Mouse (Mus musculus) lung, adult 2 months (tissue): ENCODE results near the gene Muc1. TPM values are rescaled to one million over a fixed set of nuclear protein-coding genes. Genes with fewer than 3 reads are reported as not detected.
A peak's percentile ranks its signal among the peaks of the same experiment; 100 is the strongest.

Experiments
- DNase-seq: peaks from one replicate; pipeline ENCODE4 v3.0.0; 2022
- H3K4me1 ChIP-seq: fragments of 200-500 bp; 2 replicates; pipeline ENCODE4 v1.6.1; 2011; ENCODE audit warnings: low read length; ENCODE audit not compliant: control insufficient read depth, insufficient read depth
- H3K4me3 ChIP-seq: fragments of 200-500 bp; replicated peaks from 2 replicates; pipeline ENCODE3; 2011; ENCODE audit warnings: low read depth, mild to moderate bottlenecking, control low read depth, low read length; ENCODE audit errors: extremely low read depth
- CTCF ChIP-seq: fragments of 200-500 bp; IDR thresholded peaks from 2 replicates; pipeline ENCODE4 v1.5.1; 2011; ENCODE audit warnings: mild to moderate bottlenecking, low read length, control low read depth; ENCODE audit not compliant: insufficient read depth
- POLR2A ChIP-seq: fragments of 200-500 bp; IDR thresholded peaks from 2 replicates; pipeline ENCODE4 v1.6.1; 2011; ENCODE audit warnings: low read depth, mild to moderate bottlenecking, control low read depth, low read length, borderline replicate concordance; ENCODE audit errors: extremely low read depth
- whole genome bisulfite sequencing: fragments of 180-500 bp; shearing (Covaris S2); methylation state at CpG from one replicate; pipeline ENCODE4 v1.1.7; 2018; 5-methylcytosine and 5-hydroxymethylcytosine counted together
- polyA plus RNA-seq: library from polyadenylated mRNA; depleted of rRNA; stranded (reverse); fragments of >200 nt; gene quantifications from 2 replicates; pipeline ENCODE4 v1.2.3, GENCODE M21; 2012

Muc1 gene
- polyA plus RNA-seq, 1 experiment: 354 TPM

GRCm38 (mm10) chr3:89221167-89221566 lies 7.7 kb upstream of the Muc1 start:
- no peak overlapping the region for H3K4me3 ChIP-seq
- 78% methylated on average over 5 of the region's 5 CpGs for WGBS
- no peak for TF ChIP-seq CTCF
- TF ChIP-seq POLR2A: no peak
- DNase-seq: no peak
- peaks cover 2% of the 10 kb centered on the region for H3K4me1 ChIP-seq

- 61% methylated on average over 11 of the region's 11 CpGs for WGBS
- Histone ChIP-seq H3K4me1 (peaks cover 4% of the 10 kb centered on the region; the same call in 1 of the 2 replicates), H3K4me3 (no peak overlapping the region)
- no peak for DNase-seq
- TF ChIP-seq POLR2A: no peak
These were observed 4.1 kb upstream of the Muc1 start for GRCm38 (mm10) chr3:89224796-89225195.

GRCm38 (mm10) chr3:89225321-89225815 lies 3.5 kb upstream of the Muc1 start:
- H3K4me1 ChIP-seq: peaks cover 4% of the 10 kb centered on the region; the same call in 1 of the 2 replicates
- no peak for DNase-seq
- TF ChIP-seq POLR2A (no peak), CTCF (no peak)
- H3K4me3 ChIP-seq: no peak overlapping the region
- WGBS: 65% methylated on average over 12 of the region's 12 CpGs

GRCm38 (mm10) chr3:89225918-89226317 lies 2.9 kb upstream of the Muc1 start:
- WGBS: 54% methylated on average over 4 of the region's 4 CpGs
- Histone ChIP-seq H3K4me3 (no peak overlapping the region), H3K4me1 (peaks cover 4% of the 10 kb centered on the region; the same call in 1 of the 2 replicates)

GRCm38 (mm10) chr3:89226361-89226760 lies 2.5 kb upstream of the Muc1 start:
- TF ChIP-seq CTCF (no peak), POLR2A (no peak)
- WGBS: 59% methylated on average over 11 of the region's 11 CpGs
- no peak overlapping the region for H3K4me3 ChIP-seq
- peaks cover 4% of the 10 kb centered on the region; the same call in 1 of the 2 replicates for H3K4me1 ChIP-seq
- no peak for DNase-seq

More at GRCm38 (mm10) chr3:89225918-89226317, 2.9 kb upstream of the Muc1 start:
- no peak for TF ChIP-seq CTCF
- TF ChIP-seq POLR2A: no peak
- no peak for DNase-seq

GRCm38 (mm10) chr3:89226900-89227299 lies 2.0 kb upstream of the Muc1 start, which contains the start of gene Mtx1:
Gene Mtx1, minus strand, starts transcription at chr3:89227088.
- WGBS: 7% methylated on average over 19 of the region's 21 CpGs
- TF ChIP-seq CTCF (no peak), POLR2A (no peak)
- DNase-seq: peak; percentile 20
- peaks cover 4% of the 10 kb centered on the region; the same call in 1 of the 2 replicates for H3K4me1 ChIP-seq
- peak within 1 kb of the TSS; percentile 55 for H3K4me3 ChIP-seq

GRCm38 (mm10) chr3:89227307-89228179 lies 1.3 kb upstream of the Muc1 start:
- WGBS: 6% methylated on average over 41 of the region's 41 CpGs
- peak; percentile 91 for DNase-seq
- H3K4me1 ChIP-seq: peaks cover 4% of the 10 kb centered on the region; the same call in 1 of the 2 replicates
- peak overlapping the region; percentile 55 for H3K4me3 ChIP-seq
- TF ChIP-seq CTCF: no peak
- TF ChIP-seq POLR2A: peak; percentile 69; the same call in 1 of the 2 replicates

- WGBS: under 1% methylated on average over 20 of the region's 20 CpGs
- peak; percentile 92 for DNase-seq
- TF ChIP-seq CTCF (peak; percentile 76), POLR2A (peak; percentile 52; the same call in 1 of the 2 replicates)
- peak overlapping the region; percentile 59 for H3K4me3 ChIP-seq
- H3K4me1 ChIP-seq: peaks cover 4% of the 10 kb centered on the region; the same call in 1 of the 2 replicates
These were observed 692 bp upstream of the Muc1 start for GRCm38 (mm10) chr3:89228180-89228549.

GRCm38 (mm10) chr3:89229276-89229675 lies 419 bp downstream of the Muc1 start:
- no peak for DNase-seq
- Histone ChIP-seq H3K4me1 (peaks cover 13% of the 10 kb centered on the region; the same call in 1 of the 2 replicates), H3K4me3 (peak overlapping the region; percentile 59)
- WGBS: 59% methylated on average over 4 of the region's 4 CpGs
- TF ChIP-seq POLR2A (no peak), CTCF (no peak)
